Mouse (Mus musculus) spleen, postnatal 14 days (tissue): Measurements from ENCODE around the gene Ubox5.
"Not testable (repeated sequence)": the region's sequence is repeated elsewhere in the genome, so short reads cannot be mapped to it uniquely, and the experiment has no call there.

Experiments
- DNase-seq, 2 experiments: peaks; one replicate each; pipeline ENCODE4 v3.0.0; 2021 to 2022; ENCODE audit warnings: low spot score in 2 of 2

Gene Ubox5

DNA sequence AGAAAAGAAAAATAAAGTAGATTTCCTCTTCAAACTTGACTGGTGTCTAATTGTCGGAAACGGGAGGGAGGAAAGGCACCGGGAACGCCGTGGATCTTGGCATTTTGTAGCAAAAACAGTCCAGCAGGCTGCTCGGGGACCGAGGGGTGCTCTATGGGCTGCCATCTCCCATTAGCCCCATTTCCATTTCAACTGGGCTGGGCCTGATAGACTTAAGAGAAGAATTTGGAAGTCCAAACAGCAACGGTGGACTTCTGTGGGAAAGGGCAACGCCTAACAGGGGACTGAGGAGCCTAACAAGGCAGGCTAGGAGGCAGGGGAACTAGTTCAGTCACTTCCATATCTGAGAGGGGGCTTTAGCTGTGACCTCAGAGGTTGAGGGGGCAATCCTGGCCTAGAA is 52.8 kb downstream of the Ubox5 start:
- DNase-seq: no peak

- not testable (repeated sequence) for DNase-seq
Measured at GRCm38 (mm10) chr2:130576564-130576963, 53.3 kb downstream of the Ubox5 start.

DNA sequence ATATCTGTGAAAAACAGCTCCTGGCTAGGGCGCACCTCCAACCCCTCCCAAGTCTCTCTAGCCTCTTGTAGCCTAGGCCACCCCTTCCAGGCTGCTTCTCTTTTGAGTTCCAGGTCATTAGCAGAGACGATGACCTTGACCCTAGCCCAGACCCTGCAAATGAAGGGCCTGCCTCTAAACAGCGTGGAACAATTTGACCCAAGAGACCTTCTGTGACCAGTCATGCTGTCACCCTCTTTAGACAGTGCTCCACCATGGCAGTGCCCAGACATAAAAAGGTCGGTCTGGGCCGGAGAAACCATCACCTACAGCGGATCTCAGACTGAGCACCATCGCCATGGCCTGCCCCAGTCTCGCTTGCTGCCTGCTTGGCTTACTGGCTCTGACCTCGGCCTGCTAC is 54.0 kb downstream of the Ubox5 start, which contains the start of gene Oxt:
Oxt (plus strand) TSS at position 301 of the 400 bp plus-strand sequence.
- no peak for DNase-seq

DNA sequence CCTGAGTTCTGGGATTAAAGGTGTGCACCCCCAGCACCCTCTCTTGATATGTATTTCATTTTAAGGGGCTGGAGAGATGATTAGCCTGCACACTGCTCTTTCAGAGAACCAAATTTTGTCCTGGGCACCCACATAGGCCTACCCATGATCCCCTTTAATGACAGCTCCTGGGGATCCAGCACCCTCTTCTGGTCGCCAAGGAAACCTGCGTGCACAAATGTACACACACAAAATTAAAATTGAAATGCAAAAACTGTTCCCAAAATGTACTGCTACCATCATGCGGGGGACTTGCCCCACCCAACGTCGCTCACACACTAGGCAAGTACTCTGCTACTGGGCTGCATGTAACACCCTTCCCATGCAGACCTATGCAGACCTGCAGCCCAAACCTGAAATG is 54.9 kb downstream of the Ubox5 start:
- no peak for DNase-seq

DNA sequence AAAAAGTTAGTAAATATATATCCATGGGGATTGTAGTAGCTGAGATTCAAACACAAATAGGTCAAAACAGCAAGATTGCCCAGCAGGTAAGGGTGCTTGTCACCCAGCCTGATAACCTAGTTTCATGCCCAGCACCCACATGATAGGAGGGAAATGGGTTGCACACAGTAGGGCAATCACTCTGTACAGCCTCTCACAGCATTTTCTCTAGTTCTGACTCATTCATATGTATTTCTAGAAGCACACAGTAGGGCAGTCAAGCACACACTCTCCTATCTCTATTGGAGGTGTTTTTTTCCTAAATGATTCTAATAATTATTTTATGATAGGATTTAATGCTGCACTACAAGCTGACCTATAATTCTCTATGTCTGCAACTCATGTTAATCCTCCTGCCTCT is 59.9 kb downstream of the Ubox5 start:
- no peak for DNase-seq

DNA sequence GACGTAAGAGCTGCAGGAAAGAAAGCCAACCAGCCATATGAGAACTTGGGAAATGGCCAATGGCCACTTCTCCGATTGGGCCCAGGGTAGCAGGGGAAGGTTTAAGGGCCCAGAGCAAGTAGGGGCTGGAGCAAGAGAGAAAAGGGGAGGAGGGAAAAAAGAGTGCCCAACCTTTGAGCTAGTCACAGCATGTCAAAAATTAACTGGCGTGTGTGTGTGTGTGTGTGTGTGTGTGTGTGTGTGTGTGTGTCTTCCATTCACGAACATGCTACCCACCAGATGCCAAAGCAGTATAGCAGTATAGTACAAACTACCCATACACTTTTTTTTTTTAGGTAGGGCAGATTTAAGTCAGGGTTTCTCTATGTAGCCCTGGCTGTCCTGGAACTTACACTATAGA is 60.9 kb downstream of the Ubox5 start:
- no peak for DNase-seq

DNA sequence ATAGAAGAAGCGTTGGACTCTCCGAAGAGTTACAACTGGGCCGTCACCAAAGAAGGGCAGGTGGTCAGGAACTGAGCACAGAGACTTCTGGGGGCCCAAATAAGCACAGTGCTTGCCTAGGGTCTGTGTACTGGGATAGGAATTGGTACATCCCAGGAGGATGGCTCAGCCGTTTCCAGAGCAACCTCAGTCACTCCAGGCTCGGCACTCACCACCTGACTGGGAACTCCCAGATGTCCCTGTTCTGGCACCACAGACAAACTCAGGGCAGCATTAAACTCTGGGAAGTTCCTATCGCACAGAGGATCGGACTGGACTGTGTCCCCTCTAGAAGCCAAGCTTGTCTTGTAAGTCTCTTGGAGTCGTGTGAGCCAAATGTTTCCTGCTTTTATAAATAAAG is 64.9 kb downstream of the Ubox5 start:
- no peak for DNase-seq

- peak in 1 of 2 experiments; percentile 14 for DNase-seq
Measured at GRCm38 (mm10) chr2:130564063-130564462, 65.8 kb downstream of the Ubox5 start.

DNA sequence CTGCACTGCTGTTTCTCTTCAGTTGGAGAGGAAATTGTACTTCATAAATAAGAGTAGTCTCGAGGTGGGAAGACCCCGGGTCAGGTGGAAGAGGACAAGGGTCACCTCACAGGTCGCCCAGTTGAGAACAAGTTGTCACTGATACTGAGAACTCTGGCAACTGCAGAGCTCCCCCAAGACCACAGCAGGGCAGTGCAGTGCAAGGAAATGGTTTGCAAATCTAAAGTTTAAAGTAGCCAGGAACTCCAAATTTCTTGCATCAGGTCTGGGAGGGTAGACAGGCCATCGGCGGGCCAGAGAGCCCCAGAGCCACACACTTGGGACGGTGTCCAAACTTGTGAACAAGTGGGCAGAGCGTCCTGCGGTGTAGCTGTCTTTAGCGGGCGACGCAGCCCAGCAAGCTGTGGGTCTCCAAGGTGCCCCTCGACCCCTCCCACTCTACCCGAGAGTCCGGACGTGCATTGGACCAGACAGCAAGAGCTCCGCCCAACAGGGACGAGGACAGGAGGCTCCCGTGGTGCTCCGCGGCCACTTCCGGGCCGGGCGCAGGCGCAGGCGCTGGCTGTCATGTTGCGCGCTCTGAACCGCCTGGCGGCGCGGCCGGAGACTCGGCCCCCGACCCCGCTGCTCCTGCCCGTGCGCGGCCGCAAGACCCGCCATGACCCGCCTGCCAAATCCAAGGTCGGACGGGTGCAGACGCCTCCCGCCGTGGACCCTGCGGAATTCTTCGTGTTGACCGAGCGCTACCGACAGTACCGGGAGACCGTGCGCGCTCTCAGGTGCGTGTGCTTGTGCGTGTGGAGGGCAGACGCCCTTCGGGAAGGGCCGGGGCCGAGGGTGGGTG is 66.4 kb downstream of the Ubox5 start, which contains the start of gene Mrps26:
Mrps26 (plus strand) TSS at position 531 of the 844 bp plus-strand sequence.
- DNase-seq: peak; percentile 75 to 83

DNA sequence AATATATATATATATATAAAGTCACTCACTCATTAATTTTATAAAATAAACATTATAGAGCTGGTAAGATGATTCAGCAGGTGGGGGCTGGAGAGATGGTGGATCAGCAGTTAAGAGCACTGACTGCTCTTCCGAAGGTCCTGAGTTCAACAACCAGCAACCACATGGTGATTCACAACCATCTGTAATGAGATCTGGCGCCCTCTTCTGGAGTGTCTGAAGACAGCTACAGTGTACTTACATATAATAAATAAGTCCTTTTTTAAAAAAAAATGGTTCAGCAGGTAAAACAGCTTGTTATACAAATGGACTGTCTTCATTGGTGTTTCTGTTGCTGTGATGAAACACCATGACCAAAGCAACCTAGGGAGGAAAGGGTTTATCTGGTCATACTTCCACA is 71.8 kb downstream of the Ubox5 start:
- no peak for DNase-seq

DNA sequence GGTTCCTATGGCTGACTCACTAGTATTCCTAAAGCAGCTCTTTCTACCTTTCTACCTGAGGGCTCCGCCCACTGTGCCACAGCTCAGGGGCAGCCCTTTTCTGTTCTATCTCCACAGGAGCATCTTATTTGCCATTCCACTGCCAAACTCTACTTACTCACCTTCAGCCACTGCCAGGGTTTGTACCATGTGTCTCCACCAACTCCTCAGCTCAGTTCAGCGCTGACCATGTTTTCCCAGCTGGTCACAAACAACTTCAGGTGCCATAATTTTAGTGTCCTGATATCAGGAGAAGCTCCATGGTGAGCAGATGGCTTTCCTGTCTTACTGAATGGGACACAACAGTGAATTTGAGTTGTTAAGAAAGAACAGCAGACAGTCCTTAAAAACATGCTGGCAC is 72.4 kb downstream of the Ubox5 start:
- DNase-seq: no peak

GRCm38 (mm10) chr2:130556292-130556691 is 73.5 kb downstream of the Ubox5 start:
- no peak for DNase-seq

- DNase-seq: no peak
Measured at GRCm38 (mm10) chr2:130554841-130555240, 75.0 kb downstream of the Ubox5 start.

DNA sequence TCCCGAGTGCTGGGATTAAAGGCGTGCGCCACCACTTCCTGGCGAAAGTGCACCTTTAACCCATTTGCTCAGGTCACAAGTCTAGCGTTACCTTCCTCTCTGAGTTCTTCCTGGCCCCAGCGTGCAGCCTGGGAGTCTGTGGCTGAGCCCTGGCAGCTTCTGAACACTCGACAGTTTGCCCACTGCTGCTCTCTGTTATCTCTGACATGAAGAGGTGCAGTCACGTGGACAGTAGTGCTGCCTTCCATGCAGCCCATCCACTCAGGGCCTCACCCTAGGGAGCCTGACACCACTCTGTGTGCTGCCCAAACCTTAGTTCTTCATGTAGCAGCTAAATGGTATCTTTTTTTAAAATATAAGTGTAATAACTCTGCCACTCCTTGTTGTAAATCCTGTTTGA is 82.9 kb downstream of the Ubox5 start:
- DNase-seq: no peak

- no peak for DNase-seq
Measured at GRCm38 (mm10) chr2:130540266-130540665, 89.6 kb downstream of the Ubox5 start.
